Mouse (Mus musculus): ENCODE results near the gene Gm20388.
"Not testable (repeated sequence)": the region's sequence is repeated elsewhere in the genome, so short reads cannot be mapped to it uniquely, and the experiment has no call there.

Gene Gm20388

DNA sequence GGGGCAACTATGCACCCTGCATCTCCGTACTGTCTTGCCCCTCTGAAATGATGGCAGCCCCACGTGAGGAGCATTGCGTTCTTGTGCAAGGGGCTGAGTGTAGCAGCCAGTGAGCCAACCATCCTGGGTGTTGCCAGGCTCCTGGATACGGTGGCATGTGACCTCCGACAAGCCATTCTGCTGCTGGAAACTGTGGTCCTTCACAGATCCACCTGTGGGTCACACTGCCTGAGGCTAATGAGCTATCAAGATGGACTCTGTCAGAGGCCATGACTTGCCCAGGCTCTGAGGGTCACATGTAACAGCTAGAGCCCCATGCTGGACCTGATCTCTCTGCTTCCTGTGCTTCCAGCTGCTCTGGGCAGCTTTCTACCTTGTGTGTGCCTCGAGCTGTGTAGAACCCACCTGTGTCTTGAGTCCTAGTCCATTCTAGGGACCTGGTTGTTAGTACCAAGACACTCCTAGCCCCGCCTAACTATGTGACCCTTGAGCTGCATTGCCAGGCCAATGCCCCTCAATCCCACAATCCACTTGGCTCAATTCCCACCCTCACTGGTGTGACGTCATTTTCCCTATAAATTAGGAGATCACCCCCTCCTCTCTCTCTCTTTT, 3506.4 kb downstream of the Gm20388 start:
- DNase-seq: no peak

DNA sequence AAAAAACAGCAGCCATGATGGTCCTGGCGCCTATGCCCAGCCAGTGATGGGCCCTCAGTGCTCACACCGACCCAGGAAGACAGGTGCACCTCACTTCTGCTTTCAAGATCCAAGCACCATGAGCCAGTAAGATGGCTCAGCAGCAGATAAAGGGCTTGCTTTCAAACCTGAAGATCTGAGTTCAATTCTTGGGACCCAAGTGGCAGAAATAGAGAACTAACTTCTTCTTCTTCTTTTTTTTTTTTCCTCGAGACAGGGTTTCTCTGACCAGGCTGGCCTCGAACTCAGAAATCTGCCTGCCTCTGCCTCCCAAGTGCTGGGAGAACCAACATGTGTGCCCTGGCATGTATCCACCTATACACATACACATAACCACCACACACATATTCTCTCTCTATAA, 3509.1 kb downstream of the Gm20388 start:
- no peak for DNase-seq

DNA sequence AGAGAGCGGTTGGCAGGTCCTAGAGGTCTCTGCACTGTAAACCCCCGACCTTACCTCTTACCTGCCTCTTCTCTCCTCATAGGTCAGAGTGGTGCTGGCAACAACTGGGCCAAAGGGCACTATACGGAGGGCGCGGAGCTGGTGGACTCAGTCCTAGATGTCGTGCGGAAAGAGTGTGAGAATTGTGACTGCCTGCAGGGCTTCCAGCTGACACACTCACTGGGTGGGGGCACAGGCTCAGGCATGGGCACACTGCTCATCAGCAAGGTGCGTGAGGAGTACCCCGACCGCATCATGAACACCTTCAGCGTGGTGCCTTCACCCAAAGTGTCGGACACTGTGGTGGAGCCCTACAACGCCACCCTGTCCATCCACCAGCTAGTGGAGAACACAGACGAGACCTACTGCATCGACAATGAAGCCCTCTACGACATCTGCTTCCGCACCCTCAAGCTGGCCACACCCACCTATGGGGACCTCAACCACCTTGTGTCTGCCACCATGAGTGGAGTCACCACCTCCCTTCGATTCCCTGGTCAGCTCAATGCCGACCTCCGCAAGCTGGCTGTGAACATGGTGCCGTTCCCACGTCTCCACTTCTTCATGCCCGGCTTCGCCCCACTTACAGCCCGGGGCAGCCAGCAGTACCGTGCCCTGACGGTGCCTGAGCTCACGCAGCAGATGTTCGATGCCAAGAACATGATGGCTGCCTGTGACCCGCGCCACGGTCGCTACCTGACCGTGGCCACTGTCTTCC, 3510.1 kb downstream of the Gm20388 start:
- DNase-seq: no peak

DNA sequence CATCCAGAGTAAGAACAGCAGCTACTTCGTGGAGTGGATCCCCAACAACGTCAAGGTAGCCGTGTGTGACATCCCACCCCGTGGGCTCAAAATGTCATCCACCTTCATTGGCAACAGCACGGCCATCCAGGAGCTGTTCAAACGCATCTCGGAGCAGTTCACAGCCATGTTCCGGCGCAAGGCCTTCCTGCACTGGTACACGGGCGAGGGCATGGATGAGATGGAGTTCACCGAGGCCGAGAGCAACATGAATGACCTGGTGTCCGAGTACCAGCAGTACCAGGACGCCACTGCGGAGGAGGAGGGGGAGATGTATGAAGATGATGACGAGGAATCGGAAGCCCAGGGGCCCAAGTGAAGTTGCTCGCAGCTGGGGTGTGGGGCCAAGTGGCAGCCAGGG, 3510.7 kb downstream of the Gm20388 start:
- no peak for DNase-seq

DNA sequence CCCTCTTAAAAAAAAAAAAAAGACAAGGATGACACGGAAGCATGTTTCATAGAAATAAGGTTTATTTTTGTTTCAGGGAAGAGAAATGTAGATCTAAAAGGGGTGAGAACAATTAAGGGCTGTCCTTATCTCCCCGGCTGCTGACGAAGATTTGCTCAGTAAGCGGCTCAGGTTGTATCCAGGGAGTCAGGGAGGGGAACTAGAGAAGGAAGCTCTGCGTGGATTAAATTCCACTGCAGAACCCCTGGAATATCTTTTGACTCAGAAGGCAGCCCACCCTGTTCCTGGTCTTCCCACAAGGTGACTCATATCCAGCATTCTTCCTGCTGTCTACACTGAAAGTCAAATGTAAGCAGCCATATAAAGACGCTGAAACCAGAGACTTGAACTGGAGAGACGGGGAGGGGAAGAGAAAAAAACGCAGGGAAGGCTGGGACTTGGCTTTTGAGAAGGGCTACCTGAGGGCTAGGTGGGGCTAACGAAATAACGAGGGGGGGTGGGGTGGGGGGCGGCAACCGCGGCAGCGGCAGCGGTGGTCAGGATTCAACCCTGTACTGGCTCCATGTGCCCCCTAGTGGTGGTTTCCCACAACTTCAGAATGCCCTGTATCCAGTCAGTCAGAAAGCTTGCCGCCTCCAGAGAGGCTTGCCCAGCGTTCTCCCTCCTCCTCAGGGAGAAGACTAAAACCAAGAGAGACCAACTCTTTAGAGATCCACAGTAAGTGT, 3511.6 kb downstream of the Gm20388 start:
- peak; percentile 77 for DNase-seq

DNA sequence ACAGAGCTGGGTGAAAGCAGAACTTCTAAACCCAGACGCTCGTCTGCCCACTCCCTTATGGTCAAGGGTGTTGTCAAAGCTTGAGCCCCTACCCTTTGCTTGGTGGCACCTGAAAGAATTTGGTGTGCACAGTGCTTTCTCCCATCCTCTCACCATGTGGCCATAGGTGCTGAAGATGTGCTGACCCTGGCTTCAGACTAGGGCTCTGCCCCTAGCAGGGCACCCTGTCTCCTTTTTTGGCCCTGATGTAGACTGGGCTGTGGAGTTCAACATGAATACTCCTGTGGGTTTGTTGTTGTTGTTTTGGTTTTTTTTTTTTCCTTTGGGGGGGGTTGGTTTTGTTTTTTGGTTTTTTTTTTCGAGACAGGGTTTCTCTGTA, 3512.1 kb downstream of the Gm20388 start:
- no peak for DNase-seq

- no peak for DNase-seq
Measured at GRCm38 (mm10) chr8:123423441-123423840, 3512.8 kb downstream of the Gm20388 start, which contains the start of gene Def8. Def8 (plus strand) TSS chr8:123423527.

DNA sequence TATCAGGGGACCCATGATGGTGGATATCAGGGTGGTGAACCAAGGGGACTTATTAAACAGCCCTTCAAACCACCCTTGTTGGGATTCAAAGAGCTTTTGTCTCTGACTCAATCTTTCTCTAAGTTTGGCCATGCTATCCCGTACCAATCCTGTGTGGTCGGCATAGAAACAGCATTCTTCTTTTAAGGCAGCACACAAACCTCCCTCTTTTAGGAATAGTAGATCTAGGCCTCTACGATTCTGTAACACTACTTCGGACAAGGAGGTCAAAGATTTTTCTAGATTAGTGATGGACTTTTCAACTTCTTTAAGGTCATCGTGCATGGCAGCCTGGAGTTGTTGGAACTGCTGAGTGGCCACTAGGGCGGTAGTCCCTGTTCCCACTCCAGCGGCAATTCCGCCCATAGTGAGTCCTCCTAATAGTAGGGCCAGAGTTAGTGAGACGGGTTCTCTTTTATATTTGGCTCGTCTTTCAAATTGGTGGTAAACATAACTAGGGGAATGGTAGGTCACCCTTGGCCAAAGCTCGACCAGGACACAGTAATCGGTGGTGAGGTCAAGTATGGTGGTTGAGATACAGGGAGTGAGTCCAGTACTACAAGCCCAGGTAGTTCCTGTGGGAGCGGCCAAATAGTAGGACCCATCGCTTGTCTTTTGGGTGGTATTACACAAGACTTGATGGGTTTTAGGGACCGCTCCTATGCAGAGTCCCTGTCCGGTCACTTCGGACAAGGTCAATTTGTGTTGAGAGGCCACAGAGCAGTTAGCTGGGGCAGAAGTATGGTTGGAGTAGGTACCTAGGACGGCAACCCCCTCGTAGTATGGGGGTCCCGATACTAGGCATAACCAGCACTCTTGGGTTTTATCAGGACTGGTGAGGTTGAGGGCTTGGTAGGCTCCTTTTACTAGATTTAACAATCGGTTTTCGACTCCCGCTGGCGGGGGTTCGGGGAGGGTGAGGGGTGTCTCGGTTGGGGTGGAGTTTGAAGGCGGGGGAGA, 3516.2 kb downstream of the Gm20388 start:
- no peak for DNase-seq

DNA sequence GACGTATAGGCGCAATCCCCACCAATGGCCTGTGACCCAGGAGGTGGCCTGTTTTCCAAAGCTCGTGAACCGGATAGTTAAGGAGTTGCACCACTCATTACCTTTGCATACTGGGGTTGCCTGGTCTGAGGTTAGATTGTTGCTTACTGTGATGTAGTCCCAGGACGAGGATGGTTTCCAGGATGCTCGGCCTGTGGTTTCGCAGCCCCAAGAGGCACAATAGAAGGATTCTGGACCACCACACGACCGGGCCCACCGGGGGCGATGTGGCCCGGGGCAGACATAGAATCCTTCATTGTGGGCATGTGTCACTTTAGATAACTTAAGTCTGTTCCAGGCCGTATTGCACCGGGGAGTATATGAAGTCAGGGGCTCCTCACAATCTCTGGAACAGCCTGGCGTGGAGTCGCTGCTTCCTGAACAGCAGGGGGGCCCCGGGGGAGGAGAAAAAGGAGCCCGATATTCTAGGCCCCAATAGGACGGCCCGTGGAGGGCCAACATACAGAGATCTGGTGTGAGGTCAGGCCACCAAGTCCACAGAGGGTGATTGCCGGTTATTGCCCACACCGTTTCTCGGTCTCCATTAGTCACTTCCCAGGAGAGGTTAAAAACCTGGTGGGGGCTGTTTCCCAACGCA, 3517.1 kb downstream of the Gm20388 start:
- no peak for DNase-seq

- DNase-seq: no peak
Measured at GRCm38 (mm10) chr8:123428343-123428893, 3517.8 kb downstream of the Gm20388 start.

DNA sequence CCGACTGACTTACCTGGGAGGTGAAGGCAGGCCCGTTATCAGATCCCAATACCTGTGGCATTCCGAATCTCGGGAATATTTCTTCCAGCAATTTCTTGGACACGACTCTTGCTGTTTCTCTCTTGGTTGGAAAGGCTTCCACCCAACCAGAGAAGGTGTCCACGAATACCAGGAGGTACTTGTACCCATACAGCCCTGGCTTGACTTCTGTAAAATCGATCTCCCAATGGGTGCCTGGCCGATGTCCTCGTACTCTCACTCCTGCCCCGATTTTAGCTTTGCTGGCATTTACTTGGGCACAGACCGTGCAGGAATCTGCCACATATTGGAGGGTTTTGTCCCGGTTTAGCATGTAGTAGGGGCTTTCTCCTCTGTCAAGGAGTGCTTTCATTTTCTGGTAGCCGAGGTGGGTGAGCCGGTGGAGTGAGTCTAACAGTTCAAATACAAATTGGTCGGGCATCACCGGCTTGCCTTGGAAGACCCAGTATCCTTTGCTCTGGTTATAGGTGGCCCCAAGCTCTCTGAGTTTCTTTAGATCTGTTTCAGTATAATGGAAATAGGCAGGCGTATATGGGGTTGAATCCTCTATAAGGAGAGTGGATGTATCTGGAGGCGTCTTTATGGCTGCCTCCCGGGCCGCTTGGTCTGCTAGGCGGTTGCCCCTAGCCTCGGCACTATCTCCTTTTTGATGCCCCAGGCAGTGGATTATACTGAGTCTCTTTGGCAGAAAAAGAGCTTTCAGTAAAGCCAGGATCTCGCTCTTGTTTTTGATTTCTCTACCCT, 3518.5 kb downstream of the Gm20388 start:
- DNase-seq: no peak

GRCm38 (mm10) chr8:123429722-123430013, 3519.0 kb downstream of the Gm20388 start:
- DNase-seq: not testable (repeated sequence)

DNA sequence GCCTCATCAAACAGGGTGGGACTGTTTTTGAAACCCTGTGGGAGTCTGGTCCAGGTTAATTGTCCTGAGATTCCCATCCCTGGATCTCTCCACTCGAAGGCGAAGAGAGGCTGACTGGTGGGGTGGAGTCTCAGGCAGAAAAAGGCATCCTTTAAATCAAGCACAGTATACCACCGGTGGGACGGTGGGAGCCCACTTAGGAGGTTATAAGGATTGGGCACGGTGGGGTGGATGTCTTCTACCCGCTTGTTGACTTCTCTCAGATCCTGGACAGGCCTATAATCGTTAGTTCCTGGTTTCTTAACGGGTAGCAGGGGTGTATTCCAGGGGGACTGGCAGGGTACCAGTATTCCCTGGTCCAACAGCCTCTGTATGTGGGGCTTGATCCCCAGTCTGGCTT, 3520.3 kb downstream of the Gm20388 start:
- not testable (repeated sequence) for DNase-seq

DNA sequence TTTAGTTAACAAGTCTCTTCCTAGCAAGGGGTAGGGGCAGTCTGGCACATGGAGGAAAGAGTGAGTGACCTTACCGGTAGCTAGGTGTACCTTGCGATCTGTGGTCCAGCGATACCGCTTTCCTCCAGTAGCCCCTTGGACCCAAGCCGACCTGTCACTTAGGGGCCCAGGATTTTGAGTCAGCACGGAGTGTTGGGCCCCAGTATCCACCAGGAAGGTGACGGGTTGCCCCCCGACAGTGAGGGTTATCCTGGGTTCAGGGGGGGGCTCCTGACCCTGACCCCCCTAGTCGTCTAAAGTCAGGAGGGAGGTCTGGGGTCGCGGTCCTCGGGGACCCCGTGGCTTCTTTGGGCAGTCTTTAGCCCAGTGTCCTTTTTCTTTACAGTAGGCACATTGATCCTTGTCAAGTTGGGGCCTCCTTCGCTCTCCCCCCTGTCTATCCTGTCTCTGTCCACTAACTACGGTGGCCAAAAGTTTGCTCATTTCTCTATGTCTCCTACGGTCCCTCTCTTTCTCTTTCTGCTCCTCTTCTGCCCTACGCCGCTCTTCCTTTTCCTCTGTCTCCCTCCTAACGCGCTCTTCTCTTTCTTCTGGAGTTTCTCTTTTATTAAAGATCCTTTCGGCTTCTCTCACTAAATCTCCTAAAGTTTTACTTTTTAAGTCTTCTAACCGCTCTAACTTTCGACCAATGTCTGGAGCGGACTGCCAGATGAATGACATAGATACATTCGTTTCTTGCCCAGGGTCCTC, 3521.2 kb downstream of the Gm20388 start:
- no peak for DNase-seq

DNA sequence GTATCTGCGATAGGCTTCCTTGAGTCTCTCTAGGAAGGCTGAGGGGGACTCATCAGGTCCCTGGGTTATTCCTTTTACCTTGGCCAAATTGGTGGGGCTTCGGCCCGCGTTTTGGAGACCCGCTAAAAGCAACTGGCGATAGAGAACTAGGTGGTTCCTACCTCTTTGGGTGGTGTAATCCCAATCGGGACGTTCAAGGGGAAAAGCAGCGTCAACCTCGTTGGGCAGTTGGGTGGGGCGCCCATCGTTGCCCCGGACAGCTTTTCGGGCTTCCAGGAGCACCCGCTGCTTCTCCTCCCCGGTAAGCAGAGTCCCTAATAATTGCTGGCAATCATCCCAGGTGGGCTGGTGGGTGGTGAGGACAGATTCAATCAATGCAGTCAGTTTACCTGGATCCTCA, 3521.7 kb downstream of the Gm20388 start:
- DNase-seq: no peak

GRCm38 (mm10) chr8:123433241-123433974, 3522.8 kb downstream of the Gm20388 start:
- DNase-seq: not testable (repeated sequence)

DNA sequence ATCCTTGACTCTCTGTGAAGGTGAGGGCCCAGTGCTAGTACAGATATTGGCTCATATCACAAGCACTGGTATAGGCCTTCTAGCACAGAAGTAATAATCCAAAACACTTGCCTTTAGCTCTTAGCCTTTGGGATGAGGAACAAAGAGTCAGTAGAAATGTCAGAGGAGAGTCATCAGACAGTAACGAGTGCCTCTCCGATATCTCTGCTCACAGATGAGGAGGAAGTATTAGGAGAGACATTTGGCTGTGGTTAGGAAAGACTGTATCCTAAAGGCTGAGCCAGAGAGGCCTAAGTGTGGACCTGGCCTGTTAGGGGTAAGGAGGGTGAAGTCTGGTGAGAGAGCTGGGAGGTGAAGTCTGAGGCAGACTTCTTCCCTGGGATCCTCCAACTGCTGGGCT, 3531.1 kb downstream of the Gm20388 start:
- DNase-seq: no peak

DNA sequence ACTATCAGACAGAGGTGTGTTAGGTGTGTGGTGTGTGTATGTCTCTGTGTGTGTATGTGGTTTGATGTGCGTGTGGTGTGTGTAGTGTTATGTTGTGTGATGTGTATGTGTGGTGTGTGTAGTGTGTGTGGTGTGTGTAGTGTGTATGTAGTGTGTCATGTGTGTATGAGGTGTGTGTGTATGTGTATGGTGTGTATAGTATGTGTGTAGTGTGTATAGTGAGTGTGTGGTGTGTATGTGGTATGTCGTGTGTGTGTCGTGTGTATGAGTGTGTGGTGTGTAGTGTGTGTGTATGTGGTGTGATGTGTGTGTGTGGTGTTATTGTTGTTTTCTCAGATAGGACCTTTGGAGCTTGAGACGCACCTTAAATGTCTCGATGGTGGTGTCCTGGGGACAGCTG, 3531.7 kb downstream of the Gm20388 start:
- DNase-seq: no peak

- peak; percentile 95 for DNase-seq
Measured at GRCm38 (mm10) chr8:123442871-123443575, 3532.4 kb downstream of the Gm20388 start.
